Mouse (Mus musculus) frontal cortex, adult (tissue): ENCODE data around the gene Olfr1282.

ENCODE experiments used
- ATAC-seq: cut with Nextera tagmentation; 2 replicates; pipeline ENCODE4 v1.9.2; 2017; ENCODE audit warnings: mild to moderate bottlenecking, moderate library complexity, mixed read lengths; ENCODE audit not compliant: low TSS enrichment

Gene Olfr1282

DNA sequence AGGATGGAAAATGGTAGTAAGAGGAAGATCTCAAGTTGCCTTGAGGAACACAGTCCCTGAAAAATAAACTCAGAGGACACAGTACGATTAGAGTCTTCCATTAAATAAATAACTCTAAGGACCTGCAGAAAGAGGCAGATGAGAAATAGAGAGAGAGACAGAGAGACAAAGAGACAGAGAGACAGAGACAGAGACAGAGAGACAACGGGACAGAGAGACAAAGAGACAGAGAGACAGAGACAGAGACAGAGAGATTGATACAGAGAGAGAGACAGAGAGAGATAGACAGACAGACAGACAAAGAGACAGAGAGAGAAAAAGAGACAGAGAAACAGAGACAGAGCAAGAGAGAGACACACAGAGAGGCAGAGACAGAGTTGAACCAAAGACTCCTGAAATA is at the start of gene Olfr1282:
Gene Olfr1282 (minus strand): TSS at position 101 of the 400 bp plus-strand sequence.
- no peak for ATAC-seq

GRCm38 (mm10) chr2:111375222-111375621 is 39.3 kb upstream of the Olfr1282 start, which contains the start of gene Olfr1284:
Gene Olfr1284, plus strand, starts transcription at chr2:111375522.
- no peak for ATAC-seq

- ATAC-seq, result no peak
Measured at GRCm38 (mm10) chr2:111366490-111366889, 30.6 kb upstream of the Olfr1282 start, which contains the start of gene Olfr1283. Gene Olfr1283, plus strand, starts transcription at chr2:111366790.

GRCm38 (mm10) chr2:111333721-111334120 is 2.2 kb downstream of the Olfr1282 start:
- ATAC-seq, result peak; percentile 91

DNA sequence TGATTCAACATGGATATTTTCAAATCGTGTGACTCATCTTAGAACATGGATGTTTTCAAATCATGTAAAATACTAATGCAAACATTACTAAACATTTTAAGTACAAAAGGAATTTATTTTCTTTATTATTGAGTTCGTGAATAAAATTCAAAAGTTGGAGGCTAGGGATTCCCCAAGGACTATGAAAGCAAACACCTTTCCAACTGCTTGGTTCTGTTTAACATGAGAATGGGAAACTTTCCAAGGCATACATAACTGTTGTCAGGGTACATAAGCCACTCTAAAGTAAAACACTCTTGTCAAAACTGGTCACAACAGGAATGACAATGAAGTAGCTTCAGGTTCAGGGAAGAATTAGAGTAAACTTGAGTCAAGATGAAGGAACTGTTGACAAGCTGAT is 9.7 kb downstream of the Olfr1282 start, which contains the start of gene Olfr1281:
Gene Olfr1281 (plus strand): TSS at position 301 of the 400 bp plus-strand sequence.
- no peak for ATAC-seq

GRCm38 (mm10) chr2:111313717-111314116 is 22.2 kb downstream of the Olfr1282 start, which contains the start of gene Olfr1280:
Gene Olfr1280, plus strand, starts transcription at chr2:111314017.
- ATAC-seq, result no peak

DNA sequence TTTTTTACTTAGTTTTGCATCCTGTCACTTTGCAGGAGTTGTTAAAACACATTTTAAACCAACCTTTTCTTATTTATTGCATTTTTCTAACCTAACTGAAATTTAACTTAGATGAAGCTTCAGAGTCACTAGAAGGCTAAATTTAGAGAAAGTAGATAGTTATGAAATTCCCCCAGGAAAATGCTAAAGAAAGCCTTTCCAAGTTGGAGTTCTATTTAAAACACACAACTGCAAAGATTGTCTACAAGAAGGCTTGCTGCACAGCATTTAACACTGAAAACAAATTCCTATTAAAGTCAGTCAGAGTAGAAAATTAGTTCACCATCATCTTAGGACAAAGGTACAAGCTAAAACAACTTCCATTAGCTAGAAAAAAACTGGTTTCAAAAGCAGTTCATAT is 35.5 kb downstream of the Olfr1282 start, which contains the start of gene Olfr1279:
Gene Olfr1279 (plus strand): TSS at position 262 of the 400 bp plus-strand sequence.
- ATAC-seq, result peak; percentile 97

DNA sequence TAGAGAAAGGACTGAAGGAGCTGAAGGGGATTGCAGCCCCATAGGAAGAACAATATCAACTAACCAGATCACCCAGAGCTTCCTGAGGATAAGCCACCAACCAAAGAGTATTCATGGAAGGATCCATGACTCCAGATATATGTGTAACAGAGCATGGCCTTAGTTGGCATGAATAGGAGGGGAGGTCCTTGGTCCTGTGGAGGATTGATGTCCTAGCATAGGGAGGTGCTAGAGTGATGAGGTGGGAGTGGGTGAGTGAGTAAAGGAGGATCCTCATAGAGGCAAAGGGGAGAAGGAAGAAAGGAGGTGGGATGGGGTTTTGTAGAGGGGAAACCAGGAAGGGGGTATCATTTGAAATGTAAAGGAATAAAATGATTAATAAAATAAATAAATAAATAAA is 37.3 kb downstream of the Olfr1282 start:
- ATAC-seq, result no peak

DNA sequence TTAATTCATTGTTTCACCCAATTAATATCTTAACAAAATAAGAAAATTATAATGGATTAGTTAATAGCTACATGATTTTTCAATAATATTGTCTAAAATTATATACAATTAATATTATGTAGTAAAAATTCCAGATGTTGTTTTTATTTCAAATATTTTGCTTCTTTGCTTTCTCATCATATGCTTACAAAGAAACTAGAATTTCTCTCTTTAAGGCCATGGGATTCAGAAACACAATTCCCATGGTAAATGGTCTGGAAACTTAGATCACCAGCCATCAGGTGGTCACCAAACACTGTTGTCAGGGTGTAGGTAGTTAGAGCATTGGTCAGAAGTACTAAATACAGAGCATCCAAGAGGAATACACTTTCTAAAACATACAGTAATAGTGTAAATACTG is 46.0 kb downstream of the Olfr1282 start, which contains the start of gene Olfr1278:
Gene Olfr1278 (plus strand): TSS at position 301 of the 400 bp plus-strand sequence.
- no peak for ATAC-seq
